Mouse (Mus musculus) mesoderm, embryonic 11.5 days (tissue): ENCODE results near the gene Ntn3.

ENCODE experiments used
- DNase-seq: peaks from one replicate; pipeline ENCODE4 v3.0.0-alpha.2; 2012; ENCODE audit warnings: low read depth, low spot score

The Ntn3 gene

GRCm38 (mm10) chr17:24209043-24209915 is at the start of gene Ntn3:
Ntn3 (minus strand) TSS chr17:24209531.
- peak; percentile 84 for DNase-seq

DNA sequence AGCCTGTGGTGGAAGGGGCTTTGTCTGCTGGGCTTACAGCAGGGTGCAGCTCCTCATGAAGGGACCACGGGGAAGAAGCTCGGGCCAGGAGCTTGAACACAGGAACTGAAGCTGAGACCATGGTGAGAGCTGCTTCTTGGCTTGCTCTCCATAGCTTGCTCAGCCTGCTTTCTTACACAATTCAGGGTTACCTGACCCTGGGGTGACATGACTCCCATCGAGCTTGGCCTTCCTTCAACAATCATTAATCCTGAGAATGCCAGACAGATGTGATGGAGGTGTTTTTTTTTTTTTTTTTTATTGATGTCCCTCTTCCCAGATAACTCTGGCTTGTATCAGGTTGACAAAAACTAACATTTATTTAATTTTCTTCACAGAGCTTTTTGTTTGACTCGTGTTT is 49.6 kb upstream of the Ntn3 start:
- DNase-seq, result no peak

GRCm38 (mm10) chr17:24252329-24252728 is 43.0 kb upstream of the Ntn3 start:
- DNase-seq, result no peak

DNA sequence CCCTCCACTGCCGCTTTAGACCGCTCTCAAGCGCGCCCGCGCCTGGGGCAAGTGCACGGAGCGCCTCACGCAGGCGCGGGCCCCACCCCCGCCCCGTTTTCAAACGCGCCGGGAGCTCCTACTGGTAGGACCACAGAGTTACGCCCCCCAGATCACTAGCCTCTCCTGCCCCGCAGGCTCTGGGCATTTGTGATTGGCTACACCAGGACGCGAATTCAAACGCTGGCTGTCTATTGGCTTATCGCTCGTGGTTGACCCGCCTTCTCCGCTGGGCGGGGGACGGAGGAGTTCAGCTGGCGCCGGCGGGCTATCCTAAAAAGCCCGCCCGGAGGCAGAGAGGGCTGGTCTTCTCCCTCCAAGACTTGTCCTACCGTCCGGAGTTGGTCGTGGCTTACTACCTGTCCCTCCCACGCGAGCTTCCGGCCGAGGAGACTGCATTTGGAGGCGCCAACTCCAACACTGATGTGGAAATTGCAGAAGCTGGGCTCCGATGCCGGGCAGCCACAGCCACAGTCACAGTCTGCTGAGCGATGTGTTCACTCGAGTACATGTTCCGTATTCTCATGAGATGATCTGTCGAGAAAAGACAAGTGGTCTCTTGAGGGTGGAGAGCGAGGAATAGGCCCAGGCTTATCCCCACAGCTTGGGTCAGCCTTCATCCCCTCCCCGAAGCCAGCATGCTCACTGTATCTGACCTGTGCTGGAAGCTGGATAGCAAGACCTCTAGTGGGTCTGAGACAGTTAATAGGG is 42.2 kb upstream of the Ntn3 start, which contains the start of gene Ccnf:
Gene Ccnf (minus strand): TSS at position 165 of the 750 bp plus-strand sequence.
- peak; percentile 98 for DNase-seq

- peak; percentile 5 for DNase-seq
Observed at GRCm38 (mm10) chr17:24250988-24251319, 41.6 kb upstream of the Ntn3 start.

DNA sequence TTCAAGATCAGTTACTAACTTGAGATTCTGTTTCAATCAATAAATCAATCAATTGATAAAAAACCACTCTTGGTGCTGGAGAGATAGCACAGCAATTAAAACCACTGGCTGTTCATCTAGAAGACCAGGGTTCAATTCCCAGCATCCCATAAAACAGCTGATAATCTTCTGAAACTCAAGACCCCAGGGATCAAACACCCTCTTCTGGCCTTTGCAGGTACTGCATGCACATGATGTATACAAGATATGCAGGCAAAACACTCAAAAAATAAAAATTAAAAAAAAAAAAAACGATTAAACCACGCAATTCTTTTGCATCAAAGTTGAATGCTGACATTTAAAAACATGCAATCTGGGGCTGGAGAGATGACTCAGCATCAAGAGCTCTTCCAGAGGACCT is 39.3 kb upstream of the Ntn3 start:
- no peak for DNase-seq

- DNase-seq, result no peak
Observed at GRCm38 (mm10) chr17:24244061-24244460, 34.7 kb upstream of the Ntn3 start.

GRCm38 (mm10) chr17:24243311-24243969 is 34.1 kb upstream of the Ntn3 start:
- no peak for DNase-seq

GRCm38 (mm10) chr17:24236921-24237320 is 27.6 kb upstream of the Ntn3 start:
- DNase-seq, result no peak

DNA sequence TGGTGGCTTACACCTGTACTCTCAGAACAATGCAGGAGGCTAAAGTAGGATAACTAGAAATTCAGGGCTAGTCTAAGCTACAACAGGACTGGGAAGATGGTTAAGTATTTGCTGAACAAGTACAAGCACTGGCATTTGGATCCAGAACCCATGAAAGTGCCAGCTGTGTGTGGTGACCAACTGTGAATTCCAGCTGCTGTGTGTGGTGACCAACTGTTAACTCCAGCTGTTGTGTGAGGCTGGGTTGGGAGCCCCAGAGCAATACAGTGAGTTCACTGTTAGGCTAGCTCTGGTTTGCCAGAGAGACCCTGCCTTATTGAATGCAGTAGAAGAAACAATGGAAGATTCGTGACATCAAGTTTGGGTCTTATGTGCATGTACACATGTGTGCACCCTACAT is 27.1 kb upstream of the Ntn3 start:
- no peak for DNase-seq

GRCm38 (mm10) chr17:24227941-24228340 is 18.6 kb upstream of the Ntn3 start:
- no peak for DNase-seq

GRCm38 (mm10) chr17:24226721-24227120 is 17.4 kb upstream of the Ntn3 start:
- no peak for DNase-seq

GRCm38 (mm10) chr17:24225851-24226250 is 16.5 kb upstream of the Ntn3 start:
- no peak for DNase-seq

DNA sequence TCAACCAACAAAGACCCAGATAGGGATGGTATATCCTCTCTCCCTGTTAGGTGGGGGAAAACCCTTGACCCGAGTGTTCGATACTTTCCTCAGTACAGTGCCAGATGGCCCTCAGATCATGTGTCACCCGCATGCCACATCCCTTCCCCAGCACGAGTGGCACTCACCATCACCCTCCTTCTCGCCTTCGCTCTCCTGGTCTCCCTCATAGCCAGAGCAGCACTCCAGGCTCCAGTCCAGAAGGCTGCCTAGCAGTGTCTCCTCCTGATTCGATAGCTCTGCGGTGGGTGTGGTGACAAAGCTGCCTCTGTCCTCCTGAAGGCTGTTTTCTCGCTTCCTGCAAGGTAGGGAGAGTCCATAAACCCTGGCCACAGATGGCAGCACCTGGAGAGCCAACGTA is 15.4 kb upstream of the Ntn3 start:
- no peak for DNase-seq

DNA sequence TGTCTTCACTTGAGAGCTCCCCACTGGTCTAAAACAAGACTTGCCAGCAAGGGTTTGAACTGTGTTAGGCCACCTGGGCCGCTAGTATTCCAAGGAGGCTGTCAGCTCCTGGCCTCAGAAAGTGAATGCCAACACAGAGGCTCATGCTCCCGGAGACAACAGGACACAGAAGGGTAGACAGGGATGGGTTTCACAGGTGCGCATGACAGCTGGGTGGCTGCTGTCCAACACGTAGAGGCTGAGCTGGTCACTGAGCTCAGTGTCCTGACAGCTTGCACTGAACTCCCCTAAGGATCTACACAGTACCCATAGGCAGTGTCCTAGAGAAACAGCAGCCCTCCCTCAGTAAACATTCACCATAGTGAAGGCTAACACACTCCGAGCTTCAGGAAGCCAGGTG is 14.2 kb upstream of the Ntn3 start:
- DNase-seq, result no peak

GRCm38 (mm10) chr17:24222653-24223052 is 13.3 kb upstream of the Ntn3 start:
- no peak for DNase-seq

- DNase-seq, result peak; percentile 94
Observed at GRCm38 (mm10) chr17:24220435-24221411, 11.4 kb upstream of the Ntn3 start, which contains the start of gene Tedc2. Tedc2 (minus strand) TSS chr17:24220851.

DNA sequence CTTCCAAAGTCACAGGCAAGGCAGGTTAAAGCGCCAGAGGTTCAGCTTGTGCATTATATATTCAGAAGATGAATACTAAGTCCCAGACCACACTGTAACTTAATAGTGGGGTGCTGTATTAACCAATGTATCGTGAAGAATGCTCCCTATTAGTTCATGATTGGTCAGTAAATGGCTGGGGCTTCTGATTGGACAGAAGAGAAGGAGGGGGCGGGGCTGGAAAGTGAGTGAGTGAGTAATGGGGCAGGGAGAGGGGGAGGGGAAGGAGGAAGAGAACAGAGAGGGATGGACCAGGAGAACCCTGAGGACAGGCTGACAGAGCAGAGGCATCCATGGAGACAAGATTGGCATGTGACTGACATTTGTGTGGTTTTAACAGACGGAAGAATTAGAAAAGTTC is 7.5 kb upstream of the Ntn3 start:
- DNase-seq, result no peak

DNA sequence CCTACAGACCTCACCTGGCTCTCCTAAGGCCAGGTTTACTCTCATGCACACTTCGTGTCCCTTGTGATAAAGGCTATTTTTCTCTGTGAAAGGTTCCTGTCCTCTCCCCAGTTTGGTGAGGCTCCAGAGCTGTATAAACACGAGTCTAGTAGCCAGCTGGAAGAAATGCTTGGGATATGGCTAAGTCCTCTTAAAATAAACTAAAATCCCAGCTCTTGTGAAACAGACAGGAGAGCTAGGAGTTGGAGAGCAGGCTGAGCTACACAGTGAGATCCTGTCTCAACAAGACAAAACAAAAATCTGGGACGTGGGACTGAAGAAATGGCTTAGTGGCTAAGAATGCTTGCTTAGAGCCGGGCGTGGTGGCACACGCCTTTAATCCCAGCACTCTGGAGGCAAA is 3.9 kb upstream of the Ntn3 start:
- DNase-seq, result no peak

GRCm38 (mm10) chr17:24212441-24213018 is 3.2 kb upstream of the Ntn3 start:
- DNase-seq, result no peak
